Mouse (Mus musculus) thymus, postnatal 10 days (tissue): ENCODE results near the gene Icmt.

ENCODE experiments used
- DNase-seq, 2 experiments: peaks; one replicate each; pipeline ENCODE4 v3.0.0; 2021; ENCODE audit warnings: low spot score in 2 of 2

Icmt gene

DNA sequence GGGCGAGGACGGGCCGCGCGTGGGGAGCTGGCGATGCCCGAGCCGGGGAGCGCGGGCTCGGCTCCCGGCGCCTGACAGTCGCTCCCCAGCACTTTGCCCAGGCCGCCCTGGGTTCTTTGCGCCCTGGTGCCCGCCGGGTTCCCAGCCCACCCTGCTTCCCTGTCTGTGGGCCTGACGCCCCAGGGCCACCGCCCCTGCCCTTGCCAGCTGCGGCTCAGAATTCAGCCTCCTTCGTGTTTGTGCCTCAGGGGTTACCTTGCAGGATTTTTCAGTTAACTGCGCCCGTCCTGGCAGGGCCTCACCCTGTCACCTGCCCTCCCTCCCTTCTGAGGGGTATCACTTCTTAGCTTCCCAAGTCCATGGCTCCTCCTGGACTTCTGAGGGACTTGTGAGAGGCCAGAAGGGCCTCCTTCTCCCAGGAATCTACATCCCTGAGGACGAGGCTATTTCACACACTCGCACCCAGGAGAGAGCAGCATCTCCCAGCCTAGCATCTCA lies 42.3 kb downstream of the Icmt start:
- DNase-seq: no peak

- peak in 1 of 2 experiments; percentile 24 for DNase-seq
Measured at GRCm38 (mm10) chr4:152340584-152341284, 43.7 kb downstream of the Icmt start.

- DNase-seq: no peak
Measured at GRCm38 (mm10) chr4:152343296-152343695, 46.3 kb downstream of the Icmt start.

GRCm38 (mm10) chr4:152344651-152345050 lies 47.6 kb downstream of the Icmt start:
- DNase-seq: no peak

DNA sequence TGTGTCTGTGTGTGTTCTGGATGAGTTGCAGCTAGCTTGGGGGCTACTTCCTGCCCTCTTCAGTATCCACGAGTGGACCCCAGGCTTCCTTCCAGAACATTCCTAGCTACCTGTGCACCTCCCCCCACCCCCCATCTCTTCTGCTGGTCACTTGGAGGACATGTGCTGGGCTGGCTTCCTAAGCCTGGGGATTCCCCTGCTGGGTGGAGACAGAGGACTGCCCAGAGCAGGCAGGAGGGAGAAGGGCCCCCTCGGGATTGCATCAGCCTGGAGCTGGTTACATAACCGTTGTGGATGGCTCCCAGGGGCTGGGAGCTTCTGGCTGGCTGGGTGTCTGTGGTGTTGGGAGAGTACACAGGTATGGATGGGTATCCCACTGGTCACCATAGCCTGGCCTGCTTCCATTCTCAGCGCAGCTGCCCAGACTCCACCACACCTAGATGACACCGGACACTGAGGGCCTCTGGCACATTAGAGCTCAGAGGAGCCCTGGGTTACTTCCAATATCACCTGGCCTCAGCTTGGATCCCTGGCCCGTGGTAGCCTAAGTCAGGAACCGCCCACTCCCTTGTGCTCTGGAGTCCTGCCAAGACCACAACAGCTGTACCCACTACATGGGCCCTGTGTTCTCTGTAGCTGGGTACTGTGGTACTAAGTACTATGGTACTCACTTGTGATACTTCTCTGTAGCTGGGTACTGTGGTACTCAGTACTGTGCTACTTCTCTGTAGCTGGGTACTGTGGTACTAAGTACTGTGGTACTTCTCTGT lies 48.3 kb downstream of the Icmt start:
- no peak for DNase-seq

DNA sequence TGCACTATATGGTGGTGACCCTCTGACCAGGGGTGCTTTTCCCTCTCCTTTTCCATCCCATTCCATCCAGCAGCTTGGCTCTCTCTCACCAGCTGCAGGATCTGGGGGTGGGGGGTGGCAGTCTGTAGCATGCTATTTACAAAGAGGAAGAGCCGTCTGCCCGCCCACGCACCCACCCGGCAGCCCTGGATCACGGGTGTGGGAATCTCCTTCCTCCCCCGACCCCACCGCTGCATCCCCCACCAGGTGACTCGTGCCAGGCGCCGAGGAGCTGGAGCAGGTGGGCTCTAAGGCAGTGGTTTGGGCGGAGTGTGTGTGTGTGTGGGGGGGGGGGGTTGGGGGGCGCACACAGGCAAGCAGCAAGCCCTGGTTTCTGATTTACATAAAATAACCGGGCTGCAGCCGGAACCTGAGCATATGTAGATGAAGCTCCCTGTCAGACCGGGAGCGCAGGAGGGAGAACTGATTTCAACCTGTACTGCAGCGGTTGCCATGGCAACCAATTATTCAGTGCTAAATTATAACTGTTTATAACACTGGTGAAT lies 52.9 kb downstream of the Icmt start:
- no peak for DNase-seq

DNA sequence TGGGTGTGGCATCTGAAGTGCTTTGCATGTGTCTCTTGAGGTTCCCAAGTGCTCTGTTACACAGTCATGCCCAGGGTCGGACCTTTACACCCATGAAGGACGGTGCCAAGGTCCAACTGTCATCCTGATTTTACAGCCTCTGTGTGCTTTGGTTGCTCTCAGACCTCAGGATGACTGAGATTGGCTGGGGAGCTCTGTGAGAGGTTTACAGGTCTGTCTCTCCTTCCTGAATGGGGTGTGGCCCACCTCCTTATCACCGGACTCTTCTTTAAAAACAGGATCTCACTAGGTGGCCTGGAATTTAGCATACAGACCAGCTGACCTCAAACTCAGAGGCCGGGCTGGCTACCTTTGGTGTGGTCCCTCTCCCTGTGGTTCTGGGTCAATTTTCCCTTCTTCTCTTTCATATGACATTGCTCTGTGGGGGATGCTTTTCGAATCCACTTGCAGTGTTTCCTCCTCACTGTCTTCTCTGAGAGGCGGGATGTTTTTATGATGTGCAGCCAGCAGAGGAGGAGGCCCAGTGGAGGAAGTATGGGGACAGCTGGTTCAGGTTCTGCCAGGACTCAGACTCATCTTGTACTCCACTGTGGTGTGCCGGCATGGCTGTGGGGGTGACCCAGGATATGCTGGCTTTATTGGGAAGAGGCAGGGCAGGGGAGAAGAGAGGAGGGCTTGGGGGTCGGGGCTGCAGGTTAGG lies 53.8 kb downstream of the Icmt start:
- DNase-seq: no peak

- DNase-seq: no peak
Measured at GRCm38 (mm10) chr4:152351422-152352305, 54.6 kb downstream of the Icmt start.

- no peak for DNase-seq
Measured at GRCm38 (mm10) chr4:152353886-152354637, 57.0 kb downstream of the Icmt start.

GRCm38 (mm10) chr4:152355672-152356071 lies 58.6 kb downstream of the Icmt start:
- no peak for DNase-seq
